Mouse (Mus musculus): ENCODE results near the gene Ifngr2. TPM values are rescaled to one million over a fixed set of nuclear protein-coding genes. Genes with fewer than 3 reads are reported as not detected.

Ifngr2 gene
- polyA plus RNA-seq, 1 experiment from 2014 or later, result 99.9 TPM

DNA sequence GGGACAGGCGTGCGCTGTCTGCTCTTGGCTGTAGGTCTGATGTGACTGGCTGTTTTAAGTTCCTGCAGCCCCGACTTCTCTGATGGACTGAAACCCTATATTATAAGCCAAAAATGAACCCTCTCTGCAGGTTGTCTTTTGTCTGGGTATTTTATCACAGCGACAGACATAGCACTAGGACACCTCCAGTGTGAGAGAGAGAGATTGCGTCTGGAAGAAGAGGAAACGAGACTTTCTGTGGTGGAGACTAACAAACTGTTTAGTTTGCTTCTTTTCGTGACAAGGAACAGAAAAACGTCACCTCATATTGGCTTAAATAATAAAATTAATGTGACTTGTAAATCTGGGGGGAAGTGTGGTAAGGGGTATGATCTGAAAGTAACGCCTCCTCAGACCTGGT lies 54.8 kb downstream of the Ifngr2 start:
- H3K27ac ChIP-seq (ENCODE audit: low read depth, low read length), result no peak overlapping the region
- no peak overlapping the region for H3K4me3 ChIP-seq (ENCODE audit: low read depth, low read length)
- no peaks in the 10 kb centered on the region; the same call in 1 of the 2 replicates for H3K27me3 ChIP-seq (ENCODE audit: control insufficient read depth, insufficient read depth, low read length)
- ATAC-seq (ENCODE audit: low read depth), result no peak
- no peak overlapping the region for H3K4me2 ChIP-seq (ENCODE audit: low read depth, low read length)
- WGBS, result 59% methylated on average over 9 of the region's 9 CpGs
- peaks cover 2% of the 10 kb centered on the region; the same call in 1 of the 2 replicates for H3K4me1 ChIP-seq (ENCODE audit: control insufficient read depth, insufficient read depth, low read length)
- H3K36me3 ChIP-seq (ENCODE audit: control insufficient read depth, insufficient read depth, low read length), result no peaks in the 10 kb centered on the region
- H3K9me3 ChIP-seq (ENCODE audit: control insufficient read depth, low read length), result no peaks in the 10 kb centered on the region
- H3K9ac ChIP-seq (replicated peaks; ENCODE audit: low read depth, low read length), result no peak overlapping the region

DNA sequence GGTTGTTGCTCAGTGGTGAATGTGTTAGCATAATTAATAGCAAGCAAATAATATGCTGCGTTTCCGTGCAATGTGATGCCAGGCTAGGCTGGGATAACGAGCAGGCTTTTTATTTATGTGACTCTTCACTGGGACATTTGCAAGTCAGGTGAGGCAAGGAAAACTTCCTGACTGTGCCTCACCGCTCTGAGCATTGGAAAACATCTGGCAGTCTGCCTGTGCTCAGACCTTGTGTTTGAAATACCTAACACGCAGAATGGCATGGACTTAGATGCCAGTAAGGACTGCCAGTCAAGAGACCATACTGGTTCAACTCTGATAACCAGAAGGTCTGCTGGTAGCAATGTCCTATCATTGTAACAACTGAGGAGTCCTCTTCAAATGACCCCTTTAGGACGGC lies 58.3 kb downstream of the Ifngr2 start:
- no peaks in the 10 kb centered on the region for H3K9me3 ChIP-seq (ENCODE audit: control insufficient read depth, low read length)
- ATAC-seq (ENCODE audit: low read depth), result no peak
- no peaks in the 10 kb centered on the region for H3K27me3 ChIP-seq (ENCODE audit: control insufficient read depth, insufficient read depth, low read length)
- H3K4me1 ChIP-seq (ENCODE audit: control insufficient read depth, insufficient read depth, low read length), result no peaks in the 10 kb centered on the region
- no peaks in the 10 kb centered on the region for H3K36me3 ChIP-seq (ENCODE audit: control insufficient read depth, insufficient read depth, low read length)
- 78% methylated on average over 6 of the region's 6 CpGs for WGBS
- H3K27ac ChIP-seq (ENCODE audit: low read depth, low read length), result no peak overlapping the region
- no peak overlapping the region for H3K9ac ChIP-seq (replicated peaks; ENCODE audit: low read depth, low read length)
- H3K4me3 ChIP-seq (ENCODE audit: low read depth, low read length), result no peak overlapping the region
- H3K4me2 ChIP-seq (ENCODE audit: low read depth, low read length), result no peak overlapping the region

DNA sequence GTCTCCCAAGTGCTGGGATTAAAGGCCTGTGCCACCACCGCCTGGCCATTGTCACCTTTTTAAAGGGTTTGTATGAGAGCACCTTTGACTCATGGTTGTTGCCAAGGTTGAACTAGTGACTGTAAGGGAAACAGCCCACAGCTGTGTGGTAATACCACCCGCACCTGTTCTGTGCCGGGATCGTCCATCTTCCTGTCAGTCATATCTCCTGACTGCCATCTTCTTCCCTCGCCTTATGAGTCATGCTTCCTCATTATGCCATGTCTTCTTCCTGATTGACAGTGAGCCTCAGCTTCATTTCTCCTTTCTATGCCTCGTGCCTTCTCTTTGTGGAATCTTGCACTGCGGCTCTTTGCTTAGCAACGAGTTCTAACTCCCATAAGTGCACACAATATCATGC lies 60.1 kb downstream of the Ifngr2 start:
- H3K9ac ChIP-seq (replicated peaks; ENCODE audit: low read depth, low read length), result no peak overlapping the region
- 92% methylated on average over 8 of the region's 8 CpGs for WGBS
- H3K9me3 ChIP-seq (ENCODE audit: control insufficient read depth, low read length), result no peaks in the 10 kb centered on the region
- H3K4me1 ChIP-seq (ENCODE audit: control insufficient read depth, insufficient read depth, low read length), result no peaks in the 10 kb centered on the region
- no peak overlapping the region for H3K4me2 ChIP-seq (ENCODE audit: low read depth, low read length)
- no peak overlapping the region for H3K27ac ChIP-seq (ENCODE audit: low read depth, low read length)
- H3K27me3 ChIP-seq (ENCODE audit: control insufficient read depth, insufficient read depth, low read length), result no peaks in the 10 kb centered on the region
- H3K36me3 ChIP-seq (ENCODE audit: control insufficient read depth, insufficient read depth, low read length), result no peaks in the 10 kb centered on the region
- no peak overlapping the region for H3K4me3 ChIP-seq (ENCODE audit: low read depth, low read length)
- no peak for ATAC-seq (ENCODE audit: low read depth)

DNA sequence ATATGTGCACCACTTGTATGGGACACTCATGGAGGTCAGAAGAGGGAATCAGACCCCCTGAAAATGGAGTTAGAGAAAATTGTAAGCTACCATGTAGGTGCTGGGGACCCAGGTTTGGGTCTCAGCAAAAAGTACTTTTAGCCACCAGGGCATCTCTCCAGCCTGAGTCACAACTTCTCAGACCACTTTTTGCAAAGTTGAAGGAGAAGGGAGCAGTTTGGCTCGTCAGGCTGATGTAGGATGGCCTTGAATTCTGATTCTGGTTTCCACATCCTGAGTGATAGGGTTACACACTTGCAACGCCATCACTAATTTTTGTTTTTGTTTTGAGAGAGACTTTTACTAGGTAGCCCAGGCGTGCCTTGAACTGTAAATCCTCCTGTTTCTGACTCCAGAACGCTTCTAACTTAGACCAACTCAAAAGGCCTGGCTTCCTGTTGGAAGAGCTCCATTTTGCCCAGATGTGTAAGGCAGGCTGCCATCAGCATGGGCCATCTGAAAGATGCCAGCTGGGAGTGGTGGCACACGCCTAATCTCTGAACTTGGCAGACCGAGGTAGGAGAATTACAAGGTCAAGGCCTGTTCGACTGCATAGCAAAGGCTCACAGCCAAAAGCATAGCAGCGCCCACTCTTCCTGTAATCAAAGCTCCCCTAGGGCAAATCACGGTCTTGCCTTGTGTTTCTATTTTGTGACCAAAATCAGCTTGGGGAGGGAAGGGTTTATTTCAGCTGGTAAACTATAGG lies 62.8 kb downstream of the Ifngr2 start:
- no peak overlapping the region for H3K27ac ChIP-seq (ENCODE audit: low read depth, low read length)
- H3K9ac ChIP-seq (replicated peaks; ENCODE audit: low read depth, low read length), result no peak overlapping the region
- ATAC-seq (ENCODE audit: low read depth), result no peak
- 78% methylated on average over 9 of the region's 9 CpGs for WGBS
- no peaks in the 10 kb centered on the region for H3K9me3 ChIP-seq (ENCODE audit: control insufficient read depth, low read length)
- no peaks in the 10 kb centered on the region for H3K27me3 ChIP-seq (ENCODE audit: control insufficient read depth, insufficient read depth, low read length)
- no peak overlapping the region for H3K4me3 ChIP-seq (ENCODE audit: low read depth, low read length)
- H3K36me3 ChIP-seq (ENCODE audit: control insufficient read depth, insufficient read depth, low read length), result no peaks in the 10 kb centered on the region
- H3K4me1 ChIP-seq (ENCODE audit: control insufficient read depth, insufficient read depth, low read length), result no peaks in the 10 kb centered on the region
- H3K4me2 ChIP-seq (ENCODE audit: low read depth, low read length), result no peak overlapping the region

DNA sequence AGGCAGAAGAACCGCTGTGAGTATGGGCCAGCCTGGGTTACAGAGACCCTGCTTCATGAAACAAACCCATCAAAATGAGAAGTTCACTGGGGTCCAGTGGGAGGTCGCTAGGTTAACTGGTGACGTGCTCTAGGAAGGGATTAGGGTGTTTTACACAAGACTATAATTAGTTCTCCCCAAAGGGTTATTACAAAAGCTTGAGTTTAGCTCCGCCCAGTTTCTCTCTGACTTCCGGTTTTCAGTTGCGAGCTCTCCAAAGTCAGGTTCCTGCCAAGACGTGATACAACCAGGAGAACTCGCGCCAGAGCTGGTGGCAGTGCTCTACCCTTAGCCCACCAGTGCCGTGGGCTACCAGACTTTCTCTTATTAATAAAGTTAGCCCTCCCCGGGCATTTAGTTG lies 64.4 kb downstream of the Ifngr2 start:
- H3K36me3 ChIP-seq (ENCODE audit: control insufficient read depth, insufficient read depth, low read length), result no peaks in the 10 kb centered on the region
- H3K27ac ChIP-seq (ENCODE audit: low read depth, low read length), result no peak overlapping the region
- no peak overlapping the region for H3K9ac ChIP-seq (replicated peaks; ENCODE audit: low read depth, low read length)
- no peaks in the 10 kb centered on the region for H3K9me3 ChIP-seq (ENCODE audit: control insufficient read depth, low read length)
- no peak overlapping the region for H3K4me3 ChIP-seq (ENCODE audit: low read depth, low read length)
- no peaks in the 10 kb centered on the region for H3K27me3 ChIP-seq (ENCODE audit: control insufficient read depth, insufficient read depth, low read length)
- no peak overlapping the region for H3K4me2 ChIP-seq (ENCODE audit: low read depth, low read length)
- 80% methylated on average over 11 of the region's 11 CpGs for WGBS
- no peak for ATAC-seq (ENCODE audit: low read depth)
- H3K4me1 ChIP-seq (ENCODE audit: control insufficient read depth, insufficient read depth, low read length), result no peaks in the 10 kb centered on the region

DNA sequence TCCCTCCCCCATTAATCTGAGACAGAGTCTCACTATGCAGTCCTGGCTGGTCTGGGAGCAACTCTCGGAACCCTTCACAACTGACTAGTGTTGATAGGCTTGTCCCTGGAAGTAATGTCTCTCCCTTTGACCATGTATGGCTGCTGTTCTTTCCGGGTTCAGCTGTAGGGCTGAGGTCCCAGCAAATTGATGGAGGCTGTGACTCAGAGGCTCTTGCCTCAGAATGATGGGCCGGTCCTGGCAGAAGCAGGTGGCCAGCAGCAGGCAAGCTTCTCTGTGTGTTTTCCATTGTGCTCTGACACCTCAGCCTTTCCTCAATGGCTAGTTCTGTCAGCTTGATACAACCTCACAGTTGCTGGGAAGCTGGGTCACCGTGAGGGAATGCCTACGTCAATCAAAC lies 65.7 kb downstream of the Ifngr2 start:
- H3K9ac ChIP-seq (replicated peaks; ENCODE audit: low read depth, low read length), result no peak overlapping the region
- no peaks in the 10 kb centered on the region for H3K27me3 ChIP-seq (ENCODE audit: control insufficient read depth, insufficient read depth, low read length)
- H3K4me1 ChIP-seq (ENCODE audit: control insufficient read depth, insufficient read depth, low read length), result no peaks in the 10 kb centered on the region
- no peaks in the 10 kb centered on the region for H3K36me3 ChIP-seq (ENCODE audit: control insufficient read depth, insufficient read depth, low read length)
- no peak overlapping the region for H3K27ac ChIP-seq (ENCODE audit: low read depth, low read length)
- ATAC-seq (ENCODE audit: low read depth), result no peak
- H3K4me2 ChIP-seq (ENCODE audit: low read depth, low read length), result no peak overlapping the region
- no peaks in the 10 kb centered on the region for H3K9me3 ChIP-seq (ENCODE audit: control insufficient read depth, low read length)
- WGBS, result 65% methylated on average over 5 of the region's 5 CpGs
- H3K4me3 ChIP-seq (ENCODE audit: low read depth, low read length), result no peak overlapping the region

DNA sequence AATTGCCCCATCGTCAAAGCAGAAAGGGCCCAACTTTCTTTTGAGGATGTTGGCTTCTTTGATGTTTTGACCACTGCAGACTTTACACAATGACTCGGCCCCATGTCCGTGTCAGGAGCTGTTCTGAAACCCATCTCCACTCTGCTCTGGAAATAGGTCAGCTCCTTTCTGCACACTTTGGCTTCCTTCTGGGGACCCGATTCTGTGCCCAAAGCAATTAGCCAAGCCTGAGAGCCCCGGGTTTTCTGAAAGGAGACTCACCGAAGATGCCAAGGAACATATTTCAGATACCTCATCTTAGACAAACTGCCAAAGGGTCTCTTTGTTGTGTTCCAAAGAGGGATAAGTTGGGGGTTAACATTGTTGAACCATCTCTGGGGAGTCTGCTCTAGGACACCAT lies 67.7 kb downstream of the Ifngr2 start:
- 76% methylated on average over 6 of the region's 6 CpGs for WGBS
- H3K9me3 ChIP-seq (ENCODE audit: control insufficient read depth, low read length), result no peaks in the 10 kb centered on the region
- H3K9ac ChIP-seq (replicated peaks; ENCODE audit: low read depth, low read length), result no peak overlapping the region
- ATAC-seq (ENCODE audit: low read depth), result no peak
- H3K36me3 ChIP-seq (ENCODE audit: control insufficient read depth, insufficient read depth, low read length), result no peaks in the 10 kb centered on the region
- no peaks in the 10 kb centered on the region for H3K27me3 ChIP-seq (ENCODE audit: control insufficient read depth, insufficient read depth, low read length)
- H3K27ac ChIP-seq (ENCODE audit: low read depth, low read length), result no peak overlapping the region
- no peak overlapping the region for H3K4me2 ChIP-seq (ENCODE audit: low read depth, low read length)
- H3K4me3 ChIP-seq (ENCODE audit: low read depth, low read length), result no peak overlapping the region
- peaks cover 6% of the 10 kb centered on the region; the same call in 1 of the 2 replicates for H3K4me1 ChIP-seq (ENCODE audit: control insufficient read depth, insufficient read depth, low read length)

Small RNA genes within 50 kb of the gene (microRNA-seq; reads per million reads assigned to microRNA genes)
- gene Mir6367, result not detected

Other genes with a start within 250 kb of the Ifngr2 start
- gene Ifnar2, start 174.3 kb upstream of the Ifngr2 start, polyA plus RNA-seq (2014; fragmentation: Nextera tagmentation; extraction: Ambion mirVana), result 33.8 and 40.6 TPM in 2 replicates
- gene Gm21970, start 155.4 kb upstream of the Ifngr2 start, polyA plus RNA-seq (2014; fragmentation: Nextera tagmentation; extraction: Ambion mirVana), result not detected in 2 replicates
- 7.1 and 13.7 TPM in 2 replicates for gene Il10rb, start 140.9 kb upstream of the Ifngr2 start, polyA plus RNA-seq (2014; fragmentation: Nextera tagmentation; extraction: Ambion mirVana)
- 48.3 and 52.6 TPM in 2 replicates for gene Ifnar1, start 61.8 kb upstream of the Ifngr2 start, polyA plus RNA-seq (2014; fragmentation: Nextera tagmentation; extraction: Ambion mirVana)
- 113 and 118 TPM in 2 replicates for gene Tmem50b, start 50.7 kb downstream of the Ifngr2 start, polyA plus RNA-seq (2014; fragmentation: Nextera tagmentation; extraction: Ambion mirVana)
- gene Dnajc28, start 72.0 kb downstream of the Ifngr2 start, polyA plus RNA-seq (2014; fragmentation: Nextera tagmentation; extraction: Ambion mirVana), result 5.2 and 6.2 TPM in 2 replicates
- 51.1 and 58.0 TPM in 2 replicates for gene Gart, start 99.9 kb downstream of the Ifngr2 start, polyA plus RNA-seq (2014; fragmentation: Nextera tagmentation; extraction: Ambion mirVana)
- gene Son, start 100.4 kb downstream of the Ifngr2 start, polyA plus RNA-seq (2014; fragmentation: Nextera tagmentation; extraction: Ambion mirVana), result 156 and 164 TPM in 2 replicates
- gene Donson, start 141.7 kb downstream of the Ifngr2 start, polyA plus RNA-seq (2014; fragmentation: Nextera tagmentation; extraction: Ambion mirVana), result 23.3 and 28.5 TPM in 2 replicates
- 96.4 and 118 TPM in 2 replicates for gene Cryzl1, start 181.9 kb downstream of the Ifngr2 start, polyA plus RNA-seq (2014; fragmentation: Nextera tagmentation; extraction: Ambion mirVana)
- gene Itsn1, start 182.2 kb downstream of the Ifngr2 start, polyA plus RNA-seq (2014; fragmentation: Nextera tagmentation; extraction: Ambion mirVana), result 56.5 and 77.5 TPM in 2 replicates